Mouse (Mus musculus) forebrain, embryonic 13.5 days (tissue): Measurements from ENCODE around the gene Dmpk. TPM values are rescaled to one million over a fixed set of nuclear protein-coding genes. Genes with fewer than 3 reads are reported as not detected.

ENCODE experiments used
- ATAC-seq: fragments of 200-750 bp; cut with Nextera tagmentation; 2 replicates; pipeline ENCODE4 v1.8.0; 2017
- H3K27ac ChIP-seq: fragments of 300-500 bp; sonication (generic); 2 replicates; pipeline ENCODE4 v1.5.1; 2015; ENCODE audit warnings: inconsistent platforms, mild to moderate bottlenecking, moderate library complexity
- H3K27me3 ChIP-seq: fragments of 300-500 bp; sonication (generic); 2 replicates; pipeline ENCODE4 v1.6.1; 2015; ENCODE audit warnings: mild to moderate bottlenecking, inconsistent platforms
- H3K36me3 ChIP-seq: fragments of 300-500 bp; sonication (generic); 2 replicates; pipeline ENCODE4 v1.6.1; 2015; ENCODE audit warnings: mild to moderate bottlenecking, inconsistent platforms; ENCODE audit not compliant: poor library complexity, severe bottlenecking
- H3K4me1 ChIP-seq: fragments of 300-500 bp; sonication (generic); 2 replicates; pipeline ENCODE4 v1.6.1; 2015; ENCODE audit warnings: inconsistent platforms
- H3K4me2 ChIP-seq: fragments of 300-500 bp; sonication (generic); 2 replicates; pipeline ENCODE4 v1.6.1; 2015; ENCODE audit warnings: inconsistent platforms, mild to moderate bottlenecking, moderate library complexity
- H3K4me3 ChIP-seq: fragments of 300-500 bp; sonication (generic); 2 replicates; pipeline ENCODE4 v1.5.1; 2015; ENCODE audit warnings: mild to moderate bottlenecking, inconsistent platforms
- H3K9ac ChIP-seq: fragments of 300-500 bp; sonication (generic); 2 replicates; pipeline ENCODE4 v1.6.1; 2015; ENCODE audit warnings: mild to moderate bottlenecking, inconsistent platforms
- H3K9me3 ChIP-seq: fragments of 300-500 bp; sonication (generic); replicated peaks from 2 replicates; pipeline ENCODE4 v1.6.1; 2016; ENCODE audit warnings: inconsistent platforms
- WGBS: fragments of 180-500 bp; shearing (Covaris S2); methylation state at CpG from one replicate; pipeline ENCODE4 v1.1.7; 2015; 5-methylcytosine and 5-hydroxymethylcytosine counted together
- polyA plus RNA-seq: library from polyadenylated mRNA; unstranded; fragments of >200 nt; fragmentation: Nextera tagmentation; extraction: Ambion mirVana; gene quantifications from 2 replicates; pipeline ENCODE4 v1.2.1, GENCODE M21; 2015

The Dmpk gene
- polyA plus RNA-seq, 1 experiment from 2014 or later = 9.4 TPM

DNA sequence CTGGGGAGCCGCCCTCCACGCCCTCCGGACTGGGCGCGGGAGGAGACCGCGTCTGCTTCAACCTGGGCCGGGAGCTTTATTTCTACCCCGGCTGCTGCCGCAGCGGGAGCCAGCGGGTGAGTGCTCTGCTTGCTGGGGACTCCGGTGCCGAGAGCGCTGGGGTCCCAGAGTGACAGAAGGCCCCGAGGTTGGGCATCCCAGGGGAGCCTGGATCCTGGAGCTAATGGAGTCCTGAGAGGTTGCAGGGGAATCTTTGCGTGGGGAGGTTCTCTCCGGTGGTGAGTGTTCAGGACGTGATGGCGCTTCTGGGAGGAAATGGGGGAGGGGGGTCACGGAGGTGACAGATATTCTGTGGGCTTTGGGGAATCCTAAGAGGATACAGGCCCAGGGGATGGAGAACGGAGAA lies 7.1 kb upstream of the Dmpk start:
- no peaks in the 10 kb centered on the region for H3K9me3 ChIP-seq
- peak overlapping the region; percentile 94 for H3K4me2 ChIP-seq
- no peaks in the 10 kb centered on the region for H3K27me3 ChIP-seq
- peak overlapping the region; percentile 100 for H3K4me3 ChIP-seq
- ATAC-seq = no peak
- peaks cover 21% of the 10 kb centered on the region for H3K4me1 ChIP-seq
- 0% methylated on average over 22 of the region's 22 CpGs for WGBS
- peak overlapping the region; percentile 74 for H3K27ac ChIP-seq
- H3K36me3 ChIP-seq = peaks cover 38% of the 10 kb centered on the region
- H3K9ac ChIP-seq = peak overlapping the region; percentile 99

DNA sequence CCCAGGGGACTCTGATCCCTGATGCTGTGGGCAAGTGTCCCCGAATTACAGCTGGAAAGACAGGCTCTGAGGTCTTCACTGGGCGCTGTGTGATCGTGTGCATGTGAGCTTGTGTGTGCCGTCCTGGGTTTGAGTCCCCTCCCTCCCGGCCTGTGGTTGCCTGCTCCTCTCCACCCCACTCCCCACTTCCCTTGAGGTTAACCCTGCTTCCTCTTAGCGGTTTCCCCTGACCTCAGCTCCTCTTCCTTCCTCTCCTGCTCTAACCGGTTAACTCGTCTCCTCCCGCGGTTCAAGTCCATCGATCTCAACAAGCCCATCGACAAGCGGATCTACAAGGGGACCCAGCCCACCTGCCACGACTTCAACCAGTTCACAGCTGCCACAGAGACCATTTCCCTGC lies 5.9 kb upstream of the Dmpk start:
- peaks cover 21% of the 10 kb centered on the region for H3K4me1 ChIP-seq
- H3K9ac ChIP-seq = peak overlapping the region; percentile 99
- H3K27ac ChIP-seq = no peak overlapping the region
- H3K27me3 ChIP-seq = no peaks in the 10 kb centered on the region
- peak overlapping the region; percentile 94 for H3K4me2 ChIP-seq
- no peak for ATAC-seq
- H3K36me3 ChIP-seq = peaks cover 50% of the 10 kb centered on the region
- 85% methylated on average over 14 of the region's 14 CpGs for WGBS
- H3K9me3 ChIP-seq = no peaks in the 10 kb centered on the region
- peak overlapping the region; percentile 100 for H3K4me3 ChIP-seq

DNA sequence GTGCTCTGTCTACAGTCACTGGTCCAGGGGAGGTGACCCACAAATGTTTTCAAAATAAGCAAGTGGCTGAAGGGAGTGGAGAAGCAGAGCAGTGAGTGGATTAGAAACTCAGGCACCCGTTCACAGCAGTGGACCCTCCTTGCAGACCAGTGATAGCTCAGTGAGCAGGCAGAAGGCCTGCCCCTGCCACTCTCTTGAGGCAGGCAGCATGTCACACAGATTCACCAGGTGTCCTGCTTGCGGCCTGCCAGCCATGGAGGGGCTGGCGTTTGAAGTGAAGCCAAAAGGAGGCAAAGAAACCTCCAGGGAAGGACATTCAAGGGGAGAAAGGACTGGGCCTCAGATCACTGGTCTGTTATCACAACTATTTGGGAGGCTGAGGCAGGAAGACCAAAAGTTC lies 4.9 kb upstream of the Dmpk start:
- Histone ChIP-seq H3K36me3 (peaks cover 59% of the 10 kb centered on the region), H3K4me1 (peaks cover 27% of the 10 kb centered on the region), H3K27ac (no peak overlapping the region), H3K9ac (0 out of 2 replicates have a peak overlapping the region, but pooled peaks have one; percentile 12), H3K4me3 (no peak overlapping the region), H3K9me3 (no peaks in the 10 kb centered on the region), H3K27me3 (no peaks in the 10 kb centered on the region), H3K4me2 (no peak overlapping the region)
- no peak for ATAC-seq
- 85% methylated on average over 3 of the region's 3 CpGs for WGBS

DNA sequence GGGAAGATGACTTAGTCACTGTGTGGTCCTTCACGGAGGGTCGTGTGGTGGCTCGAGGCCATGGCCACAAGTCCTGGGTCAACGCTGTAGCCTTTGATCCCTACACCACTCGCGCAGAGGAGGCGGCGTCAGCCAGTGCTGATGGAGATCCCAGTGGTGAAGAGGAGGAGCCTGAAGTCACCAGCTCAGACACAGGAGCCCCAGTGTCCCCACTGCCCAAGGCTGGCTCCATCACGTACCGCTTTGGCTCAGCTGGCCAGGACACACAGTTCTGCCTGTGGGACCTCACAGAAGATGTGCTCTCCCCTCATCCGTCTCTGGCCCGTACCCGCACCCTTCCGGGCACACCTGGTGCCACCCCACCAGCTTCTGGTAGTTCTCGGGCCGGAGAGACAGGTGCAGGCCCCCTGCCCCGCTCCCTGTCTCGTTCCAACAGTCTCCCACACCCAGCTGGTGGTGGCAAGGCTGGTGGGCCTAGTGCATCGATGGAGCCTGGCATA lies 3.1 kb upstream of the Dmpk start:
- H3K36me3 ChIP-seq = peaks cover 66% of the 10 kb centered on the region
- no peak overlapping the region for H3K27ac ChIP-seq
- peaks cover 31% of the 10 kb centered on the region for H3K4me1 ChIP-seq
- no peak overlapping the region for H3K4me2 ChIP-seq
- no peak overlapping the region for H3K4me3 ChIP-seq
- WGBS = 89% methylated on average over 19 of the region's 19 CpGs
- H3K27me3 ChIP-seq = no peaks in the 10 kb centered on the region
- no peaks in the 10 kb centered on the region for H3K9me3 ChIP-seq
- no peak overlapping the region for H3K9ac ChIP-seq
- no peak for ATAC-seq

DNA sequence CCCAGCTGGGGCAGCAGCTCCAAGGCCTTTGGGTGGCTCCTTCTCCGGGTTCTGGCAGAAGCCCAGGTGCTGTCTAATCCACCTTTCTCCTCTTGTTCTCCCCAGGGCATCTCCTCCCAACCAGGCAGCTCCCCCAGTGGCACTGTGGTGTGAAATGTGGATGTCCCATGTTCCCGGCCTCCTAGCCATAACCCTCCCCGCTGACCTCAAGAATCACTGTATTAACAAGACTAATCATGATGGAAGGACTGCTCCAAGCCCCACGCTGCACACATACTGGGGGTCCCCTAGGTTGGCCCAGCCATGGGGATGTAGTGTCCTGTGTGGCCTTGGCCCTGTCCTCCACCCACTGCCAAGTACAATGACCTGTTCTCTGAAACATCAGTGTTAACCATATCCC lies 1.5 kb upstream of the Dmpk start:
- Histone ChIP-seq H3K27me3 (no peaks in the 10 kb centered on the region), H3K9ac (no peak overlapping the region), H3K27ac (no peak overlapping the region), H3K4me2 (no peak overlapping the region), H3K4me1 (peaks cover 29% of the 10 kb centered on the region), H3K9me3 (no peaks in the 10 kb centered on the region), H3K36me3 (peaks cover 72% of the 10 kb centered on the region), H3K4me3 (no peak overlapping the region)
- ATAC-seq = no peak
- 91% methylated on average over 4 of the region's 4 CpGs for WGBS

DNA sequence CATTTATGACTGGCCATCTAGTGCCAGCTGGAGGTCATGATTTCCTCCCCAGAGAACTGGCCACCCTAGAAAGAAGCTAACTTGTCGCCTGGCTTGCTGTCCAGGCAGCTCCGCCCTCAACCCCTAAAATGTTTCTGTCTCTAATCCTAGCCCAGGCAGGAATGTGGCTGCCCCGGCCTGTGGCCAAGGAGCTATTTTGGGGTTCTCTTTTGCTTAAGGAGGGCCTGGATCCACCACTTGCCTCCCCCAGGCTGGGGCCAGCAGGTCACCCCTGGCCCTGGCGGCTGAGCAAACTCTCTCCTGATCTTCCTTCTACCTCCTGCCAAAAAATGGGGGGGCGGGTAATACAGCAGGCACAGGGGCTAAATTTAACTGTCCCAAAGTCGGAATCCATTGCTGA lies 553 bp upstream of the Dmpk start:
- H3K4me2 ChIP-seq = no peak overlapping the region
- H3K9ac ChIP-seq = no peak overlapping the region
- peaks cover 78% of the 10 kb centered on the region for H3K36me3 ChIP-seq
- no peaks in the 10 kb centered on the region for H3K9me3 ChIP-seq
- H3K4me3 ChIP-seq = no peak overlapping the region
- WGBS = 68% methylated on average over 6 of the region's 6 CpGs
- H3K27me3 ChIP-seq = no peaks in the 10 kb centered on the region
- no peak for ATAC-seq
- H3K27ac ChIP-seq = no peak overlapping the region
- H3K4me1 ChIP-seq = peaks cover 20% of the 10 kb centered on the region

DNA sequence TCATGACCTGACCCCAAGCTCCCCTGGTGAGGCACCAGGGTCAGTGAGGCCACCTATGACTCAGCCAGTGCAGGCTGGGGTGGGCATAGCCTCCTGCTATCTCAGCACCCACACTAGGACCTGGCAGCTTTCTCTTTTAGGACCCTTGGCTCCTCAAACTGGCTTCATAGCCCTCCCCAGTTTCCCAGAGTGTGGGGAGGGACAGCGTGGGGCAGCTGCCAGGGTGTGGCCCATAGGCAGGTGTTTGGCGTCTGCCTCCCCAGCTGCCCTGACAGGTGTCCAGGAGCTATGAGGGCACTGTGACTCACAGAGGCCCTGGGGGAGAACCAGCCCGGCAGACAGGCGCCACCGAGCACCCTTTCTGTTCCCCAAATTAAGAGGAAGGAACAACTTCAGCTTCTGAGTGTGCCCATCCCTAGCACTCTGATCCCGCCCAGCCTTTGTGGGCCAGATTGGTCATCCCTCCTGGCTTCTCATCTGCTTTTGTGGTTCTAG lies 675 bp downstream of the Dmpk start:
- Histone ChIP-seq H3K27me3 (no peaks in the 10 kb centered on the region), H3K4me1 (peaks cover 19% of the 10 kb centered on the region), H3K9me3 (no peaks in the 10 kb centered on the region), H3K27ac (no peak overlapping the region), H3K4me2 (no peak overlapping the region), H3K9ac (no peak overlapping the region), H3K36me3 (peaks cover 78% of the 10 kb centered on the region), H3K4me3 (no peak overlapping the region)
- ATAC-seq = no peak
- WGBS = 78% methylated on average over 6 of the region's 6 CpGs

DNA sequence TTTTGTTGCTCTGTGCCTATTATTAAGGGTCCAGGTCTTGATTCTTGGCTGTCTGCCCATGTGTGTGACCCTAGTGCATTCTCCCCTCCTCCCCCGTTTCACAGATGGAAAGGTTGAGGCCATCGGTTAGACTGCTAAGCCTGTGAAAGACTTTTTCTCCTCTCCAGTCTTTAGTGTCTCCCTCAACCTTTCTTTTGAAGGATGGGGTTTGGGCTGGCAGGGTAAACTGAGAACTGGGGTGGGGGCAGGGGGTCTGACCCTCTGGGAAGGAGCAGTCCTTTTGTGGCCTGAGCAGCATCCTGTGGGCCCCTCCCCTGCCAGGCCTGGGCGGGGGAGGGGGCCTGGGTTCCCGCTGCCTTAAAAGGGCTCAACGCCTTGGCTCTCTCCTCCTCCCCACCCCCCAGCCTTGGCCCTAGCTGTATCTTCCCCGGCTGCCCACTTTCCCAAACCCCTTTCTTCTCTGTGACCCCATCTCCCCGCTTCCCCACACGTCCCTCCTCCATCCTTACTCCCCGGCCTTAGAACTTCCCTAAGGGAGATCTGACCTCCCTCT lies 1.3 kb downstream of the Dmpk start:
- Histone ChIP-seq H3K4me1 (peaks cover 19% of the 10 kb centered on the region), H3K4me2 (no peak overlapping the region), H3K4me3 (no peak overlapping the region), H3K27me3 (no peaks in the 10 kb centered on the region), H3K27ac (no peak overlapping the region), H3K9me3 (no peaks in the 10 kb centered on the region), H3K9ac (no peak overlapping the region), H3K36me3 (peaks cover 77% of the 10 kb centered on the region)
- 23% methylated on average over 9 of the region's 9 CpGs for WGBS
- no peak for ATAC-seq

DNA sequence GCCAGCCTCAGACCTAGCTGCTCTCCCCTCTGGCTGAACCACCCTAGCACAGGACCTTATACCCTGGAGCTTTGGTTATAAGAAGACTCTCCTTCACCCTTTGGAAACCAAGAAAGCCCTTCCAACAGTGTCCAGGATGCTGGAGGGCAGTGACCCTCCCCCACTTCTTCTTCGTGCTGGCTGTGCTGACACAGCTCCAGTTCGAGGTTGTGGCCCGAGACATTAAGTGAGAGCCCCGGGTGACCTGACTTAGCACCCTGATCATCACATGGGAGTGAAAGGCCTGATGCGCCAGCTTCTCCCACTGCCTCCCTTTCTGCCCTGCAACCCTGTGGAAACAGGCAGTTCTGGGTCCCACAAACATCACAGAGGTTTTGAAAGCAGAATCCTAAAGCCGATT lies 1.8 kb downstream of the Dmpk start:
- no peak overlapping the region for H3K9ac ChIP-seq
- H3K9me3 ChIP-seq = no peaks in the 10 kb centered on the region
- no peaks in the 10 kb centered on the region for H3K27me3 ChIP-seq
- no peak for ATAC-seq
- H3K4me2 ChIP-seq = no peak overlapping the region
- no peak overlapping the region for H3K4me3 ChIP-seq
- 13% methylated on average over 6 of the region's 6 CpGs for WGBS
- peaks cover 76% of the 10 kb centered on the region for H3K36me3 ChIP-seq
- H3K4me1 ChIP-seq = peaks cover 19% of the 10 kb centered on the region
- H3K27ac ChIP-seq = no peak overlapping the region; the same call in 1 of the 2 replicates

DNA sequence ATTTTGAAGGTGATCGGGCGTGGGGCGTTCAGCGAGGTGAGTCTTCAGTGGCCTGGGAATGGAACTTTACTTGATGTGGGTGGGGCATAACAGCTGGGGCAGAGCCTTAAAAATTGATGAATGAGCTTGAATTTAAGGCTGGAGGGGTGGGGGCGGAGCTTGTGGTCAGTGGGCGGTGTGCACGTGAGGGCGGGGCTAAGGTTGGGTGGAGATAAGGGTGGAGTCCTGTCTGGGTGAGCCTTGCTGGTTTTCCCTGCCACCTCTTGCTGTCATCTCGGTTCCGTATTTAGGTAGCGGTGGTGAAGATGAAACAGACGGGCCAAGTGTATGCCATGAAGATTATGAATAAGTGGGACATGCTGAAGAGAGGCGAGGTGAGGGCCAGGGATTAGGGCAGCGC lies 2.4 kb downstream of the Dmpk start:
- no peak overlapping the region for H3K9ac ChIP-seq
- H3K4me1 ChIP-seq = peaks cover 19% of the 10 kb centered on the region
- no peak overlapping the region for H3K4me3 ChIP-seq
- H3K27me3 ChIP-seq = peaks cover 5% of the 10 kb centered on the region
- no peak overlapping the region for H3K4me2 ChIP-seq
- ATAC-seq = no peak
- H3K36me3 ChIP-seq = peaks cover 76% of the 10 kb centered on the region
- H3K27ac ChIP-seq = no peak overlapping the region
- no peaks in the 10 kb centered on the region for H3K9me3 ChIP-seq
- WGBS = 15% methylated on average over 14 of the region's 14 CpGs

DNA sequence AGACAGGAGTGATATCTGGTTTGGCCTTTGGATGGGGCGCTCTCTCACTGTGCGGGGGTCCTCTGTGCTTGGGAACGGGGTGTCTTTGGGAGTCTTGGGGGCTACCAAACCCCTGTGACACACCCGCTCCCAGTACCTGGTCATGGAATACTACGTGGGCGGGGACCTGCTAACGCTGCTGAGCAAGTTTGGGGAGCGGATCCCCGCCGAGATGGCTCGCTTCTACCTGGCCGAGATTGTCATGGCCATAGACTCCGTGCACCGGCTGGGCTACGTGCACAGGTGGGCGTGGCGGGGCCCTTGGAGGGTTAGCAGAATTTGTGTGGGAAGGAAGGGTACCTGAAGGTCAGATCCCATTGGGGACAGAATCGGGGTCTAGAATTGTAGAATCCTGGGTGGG lies 3.1 kb downstream of the Dmpk start:
- H3K4me2 ChIP-seq = no peak overlapping the region
- peaks cover 76% of the 10 kb centered on the region for H3K36me3 ChIP-seq
- H3K9ac ChIP-seq = no peak overlapping the region
- no peak for ATAC-seq
- H3K27me3 ChIP-seq = peaks cover 12% of the 10 kb centered on the region
- 62% methylated on average over 18 of the region's 18 CpGs for WGBS
- H3K4me3 ChIP-seq = no peak overlapping the region
- H3K27ac ChIP-seq = no peak overlapping the region
- H3K9me3 ChIP-seq = no peaks in the 10 kb centered on the region
- peaks cover 23% of the 10 kb centered on the region for H3K4me1 ChIP-seq

DNA sequence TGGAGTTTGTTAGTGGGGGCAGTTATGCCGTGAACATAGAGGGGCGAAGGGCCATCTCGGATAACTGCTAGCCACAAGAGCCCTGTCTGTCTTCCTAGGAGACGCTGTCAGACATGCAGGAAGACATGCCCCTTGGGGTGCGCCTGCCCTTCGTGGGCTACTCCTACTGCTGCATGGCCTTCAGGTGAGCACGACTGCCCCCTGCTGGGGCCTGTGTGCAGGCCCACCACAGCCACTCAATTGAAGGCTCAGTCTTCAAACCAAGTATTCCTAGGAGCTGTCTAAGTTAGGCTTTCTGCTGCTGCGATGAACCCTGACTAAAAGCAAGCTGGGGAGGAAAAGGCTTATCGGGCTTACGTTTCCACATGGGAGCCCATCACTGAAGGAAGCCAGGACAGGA lies 5.2 kb downstream of the Dmpk start:
- Histone ChIP-seq H3K9me3 (no peaks in the 10 kb centered on the region), H3K27me3 (peaks cover 19% of the 10 kb centered on the region), H3K4me3 (no peak overlapping the region), H3K27ac (no peak overlapping the region), H3K4me2 (no peak overlapping the region), H3K36me3 (peaks cover 59% of the 10 kb centered on the region), H3K9ac (no peak overlapping the region), H3K4me1 (peaks cover 37% of the 10 kb centered on the region)
- no peak for ATAC-seq
- WGBS = 41% methylated on average over 10 of the region's 10 CpGs

DNA sequence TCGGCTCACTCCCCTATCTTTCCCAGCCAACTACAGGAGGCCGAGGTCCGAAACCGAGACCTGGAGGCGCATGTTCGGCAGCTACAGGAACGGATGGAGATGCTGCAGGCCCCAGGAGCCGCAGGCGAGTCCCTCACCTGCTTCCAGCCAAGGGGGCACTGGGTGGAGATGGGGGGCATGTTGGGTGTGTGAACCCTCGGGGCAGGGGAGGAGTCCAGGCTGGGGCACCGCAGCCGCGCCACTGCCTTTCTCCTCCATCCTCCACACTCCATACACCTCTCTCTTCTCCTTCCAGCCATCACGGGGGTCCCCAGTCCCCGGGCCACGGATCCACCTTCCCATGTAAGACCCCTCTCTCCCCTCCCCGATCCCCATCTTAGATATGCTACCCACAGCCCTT lies 8.3 kb downstream of the Dmpk start:
- ATAC-seq = no peak
- Histone ChIP-seq H3K9ac (peak overlapping the region; percentile 58; the same call in 1 of the 2 replicates), H3K27me3 (peaks cover 19% of the 10 kb centered on the region), H3K27ac (peak overlapping the region; percentile 77), H3K4me3 (0 out of 2 replicates have a peak overlapping the region, but pooled peaks have one; percentile 66), H3K9me3 (no peaks in the 10 kb centered on the region), H3K36me3 (peaks cover 50% of the 10 kb centered on the region), H3K4me1 (peaks cover 54% of the 10 kb centered on the region), H3K4me2 (peak overlapping the region; percentile 99)
- 27% methylated on average over 17 of the region's 17 CpGs for WGBS
